Mouse (Mus musculus): ENCODE results near the gene Arl5b. TPM values are rescaled to one million over a fixed set of nuclear protein-coding genes. Genes with fewer than 3 reads are reported as not detected.

Arl5b gene
- polyA plus RNA-seq (2015; fragmentation: Nextera tagmentation; extraction: Ambion mirVana), result 24.4 and 26.2 TPM in 2 replicates

- H3K27ac ChIP-seq, result peak within 1 kb of the TSS; percentile 69; the same call in 1 of the 2 replicates
- no peaks in the 10 kb centered on the region for H3K36me3 ChIP-seq
- H3K4me1 ChIP-seq, result peaks cover 5% of the 10 kb centered on the region; the same call in 1 of the 2 replicates
- no peaks in the 10 kb centered on the region for H3K27me3 ChIP-seq (replicated peaks)
- 8% methylated on average over 20 of the region's 20 CpGs for WGBS
- H3K9ac ChIP-seq, result peak within 1 kb of the TSS; percentile 33
- H3K9me3 ChIP-seq, result no peaks in the 10 kb centered on the region
- peak within 1 kb of the TSS; percentile 59 for H3K4me2 ChIP-seq
- peak; percentile 98 for ATAC-seq (ENCODE audit: insufficient read depth, low FRiP score, low read depth)
- peak within 1 kb of the TSS; percentile 71 for H3K4me3 ChIP-seq (replicated peaks)
Observed at GRCm38 (mm10) chr2:15049117-15049873, at the start of gene Arl5b. Gene Arl5b (plus strand): TSS chr2:15049395.

- H3K4me1 ChIP-seq, result no peaks in the 10 kb centered on the region
- H3K27ac ChIP-seq, result no peak overlapping the region
- no peak overlapping the region for H3K9ac ChIP-seq
- H3K4me3 ChIP-seq (replicated peaks), result no peak overlapping the region
- no peak overlapping the region for H3K4me2 ChIP-seq
- no peaks in the 10 kb centered on the region for H3K27me3 ChIP-seq (replicated peaks)
- no peaks in the 10 kb centered on the region for H3K9me3 ChIP-seq
- ATAC-seq (ENCODE audit: insufficient read depth, low FRiP score, low read depth), result no peak
- no peaks in the 10 kb centered on the region; the same call in 1 of the 2 replicates for H3K36me3 ChIP-seq
- WGBS, result 85% methylated on average over 3 of the region's 3 CpGs
Observed at GRCm38 (mm10) chr2:15007531-15007930, 41.7 kb upstream of the Arl5b start.

DNA sequence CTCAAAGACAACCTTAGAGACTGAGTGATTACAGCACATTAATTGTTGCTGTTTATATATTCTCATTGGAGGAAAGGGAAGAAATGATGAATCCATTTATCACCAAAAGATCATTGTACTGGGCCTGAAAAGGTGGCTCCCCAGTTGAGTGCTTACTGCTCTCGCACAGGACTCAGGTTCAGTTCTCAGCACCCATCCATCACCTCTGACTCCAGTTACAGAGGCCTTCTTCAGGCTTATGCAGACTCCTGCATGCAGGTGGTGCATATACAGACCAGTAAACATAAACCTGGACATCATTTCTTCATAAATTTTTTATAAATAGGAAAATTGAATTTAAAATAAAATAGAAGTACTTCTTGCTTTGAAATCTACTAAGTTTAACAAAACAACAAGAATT is 41.1 kb upstream of the Arl5b start:
- no peaks in the 10 kb centered on the region; the same call in 1 of the 2 replicates for H3K36me3 ChIP-seq
- H3K4me2 ChIP-seq, result no peak overlapping the region
- no peaks in the 10 kb centered on the region for H3K27me3 ChIP-seq (replicated peaks)
- no peaks in the 10 kb centered on the region for H3K9me3 ChIP-seq
- no peak for ATAC-seq (ENCODE audit: insufficient read depth, low FRiP score, low read depth)
- no peak overlapping the region for H3K27ac ChIP-seq
- no peak overlapping the region for H3K4me3 ChIP-seq (replicated peaks)
- WGBS, result 68% methylated on average over 1 of the region's 1 CpGs
- H3K4me1 ChIP-seq, result no peaks in the 10 kb centered on the region
- H3K9ac ChIP-seq, result no peak overlapping the region

DNA sequence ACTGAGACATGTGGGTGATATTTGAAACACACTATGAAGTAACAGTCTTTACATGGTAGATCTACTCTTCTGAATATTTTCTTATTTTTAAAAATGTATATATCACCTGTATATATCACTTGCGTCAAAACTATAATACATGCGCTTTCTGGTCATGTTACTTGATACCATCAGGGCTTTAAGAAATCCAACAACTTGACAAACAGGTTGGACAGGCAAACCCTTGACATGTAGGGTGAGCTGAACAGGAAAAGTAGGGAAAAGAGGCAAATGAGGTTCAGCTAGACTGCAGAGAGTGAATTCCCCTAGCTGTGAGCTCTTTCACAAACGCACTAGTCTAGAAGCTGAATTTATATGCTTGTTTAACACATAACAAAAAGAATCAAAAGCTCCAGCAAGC is 22.4 kb upstream of the Arl5b start:
- Histone ChIP-seq H3K27ac (no peak overlapping the region), H3K9me3 (no peaks in the 10 kb centered on the region), H3K4me2 (no peak overlapping the region), H3K4me3 (replicated peaks) (no peak overlapping the region), H3K36me3 (0 out of 2 replicates have a peak, but pooled peaks cover 2% of the 10 kb centered on the region), H3K4me1 (no peaks in the 10 kb centered on the region), H3K27me3 (replicated peaks) (no peaks in the 10 kb centered on the region), H3K9ac (no peak overlapping the region)
- ATAC-seq (ENCODE audit: insufficient read depth, low FRiP score, low read depth), result no peak
- WGBS, result 82% methylated on average over 3 of the region's 3 CpGs

DNA sequence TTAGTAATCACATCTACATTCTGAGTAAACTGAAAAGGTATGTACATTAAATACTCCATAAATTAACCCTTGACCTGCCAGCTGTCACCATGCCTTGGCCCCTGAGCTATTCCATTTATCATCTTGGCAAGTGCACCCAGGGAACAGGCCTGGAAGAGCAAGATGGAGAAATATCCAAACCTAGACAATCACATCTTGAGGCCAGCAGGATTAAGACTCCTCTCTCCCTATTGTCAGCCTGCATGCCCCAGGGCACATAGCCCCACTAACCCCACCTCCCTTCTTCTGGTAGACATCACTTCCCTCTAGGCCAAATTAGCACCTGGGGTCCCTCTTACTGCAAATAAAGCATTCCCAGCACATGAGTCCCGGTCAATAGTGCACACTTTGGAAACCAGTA is 21.4 kb upstream of the Arl5b start:
- 68% methylated on average over 1 of the region's 1 CpGs for WGBS
- H3K4me1 ChIP-seq, result no peaks in the 10 kb centered on the region
- H3K4me3 ChIP-seq (replicated peaks), result no peak overlapping the region
- no peak overlapping the region for H3K9ac ChIP-seq
- H3K27ac ChIP-seq, result no peak overlapping the region
- H3K9me3 ChIP-seq, result no peaks in the 10 kb centered on the region
- ATAC-seq (ENCODE audit: insufficient read depth, low FRiP score, low read depth), result no peak
- 0 out of 2 replicates have a peak, but pooled peaks cover 2% of the 10 kb centered on the region for H3K36me3 ChIP-seq
- H3K4me2 ChIP-seq, result no peak overlapping the region
- H3K27me3 ChIP-seq (replicated peaks), result no peaks in the 10 kb centered on the region

GRCm38 (mm10) chr2:15038705-15039104 is 10.5 kb upstream of the Arl5b start:
- no peak for ATAC-seq (ENCODE audit: insufficient read depth, low FRiP score, low read depth)

GRCm38 (mm10) chr2:15040326-15040725 is 8.9 kb upstream of the Arl5b start:
- Histone ChIP-seq H3K9me3 (no peaks in the 10 kb centered on the region), H3K9ac (no peak overlapping the region), H3K27ac (no peak overlapping the region), H3K27me3 (replicated peaks) (no peaks in the 10 kb centered on the region), H3K4me3 (replicated peaks) (no peak overlapping the region), H3K4me1 (no peaks in the 10 kb centered on the region), H3K4me2 (no peak overlapping the region), H3K36me3 (no peaks in the 10 kb centered on the region)
- no peak for ATAC-seq (ENCODE audit: insufficient read depth, low FRiP score, low read depth)
- WGBS, result 55% methylated on average over 5 of the region's 5 CpGs

More at GRCm38 (mm10) chr2:15038705-15039104, 10.5 kb upstream of the Arl5b start:
- Histone ChIP-seq H3K9me3 (no peaks in the 10 kb centered on the region), H3K27ac (no peak overlapping the region), H3K36me3 (no peaks in the 10 kb centered on the region), H3K27me3 (replicated peaks) (no peaks in the 10 kb centered on the region), H3K4me3 (replicated peaks) (no peak overlapping the region), H3K4me2 (no peak overlapping the region), H3K9ac (no peak overlapping the region), H3K4me1 (no peaks in the 10 kb centered on the region)
- WGBS, result 81% methylated on average over 6 of the region's 6 CpGs

DNA sequence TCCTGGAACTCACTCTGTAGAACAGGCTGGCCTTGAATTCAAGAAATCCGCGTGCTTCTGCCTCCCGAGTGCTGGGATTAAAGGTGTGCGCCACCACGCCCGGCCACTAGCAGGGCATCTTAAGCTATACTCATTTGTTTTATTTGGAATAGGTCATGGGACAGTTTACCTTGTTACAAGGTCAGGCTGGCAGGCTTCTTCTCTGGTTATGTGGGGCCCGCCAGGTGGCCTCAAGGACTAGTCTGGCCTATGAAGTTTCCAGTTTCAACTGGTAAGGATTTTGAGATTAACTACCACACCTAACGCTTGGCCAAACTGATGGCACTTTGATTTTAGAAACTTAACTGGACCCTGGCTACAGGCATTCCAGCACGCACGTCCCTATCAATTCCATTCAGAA is 5.3 kb downstream of the Arl5b start:
- WGBS, result 16% methylated on average over 10 of the region's 10 CpGs
- no peaks in the 10 kb centered on the region for H3K27me3 ChIP-seq (replicated peaks)
- H3K36me3 ChIP-seq, result no peaks in the 10 kb centered on the region
- no peaks in the 10 kb centered on the region for H3K9me3 ChIP-seq
- peak overlapping the region; percentile 91 for H3K27ac ChIP-seq
- peak overlapping the region; percentile 74 for H3K4me2 ChIP-seq
- ATAC-seq (ENCODE audit: insufficient read depth, low FRiP score, low read depth), result peak; percentile 3
- H3K4me3 ChIP-seq (replicated peaks), result peak overlapping the region; percentile 79
- 0 out of 2 replicates have a peak, but pooled peaks cover 7% of the 10 kb centered on the region for H3K4me1 ChIP-seq
- peak overlapping the region; percentile 46 for H3K9ac ChIP-seq

DNA sequence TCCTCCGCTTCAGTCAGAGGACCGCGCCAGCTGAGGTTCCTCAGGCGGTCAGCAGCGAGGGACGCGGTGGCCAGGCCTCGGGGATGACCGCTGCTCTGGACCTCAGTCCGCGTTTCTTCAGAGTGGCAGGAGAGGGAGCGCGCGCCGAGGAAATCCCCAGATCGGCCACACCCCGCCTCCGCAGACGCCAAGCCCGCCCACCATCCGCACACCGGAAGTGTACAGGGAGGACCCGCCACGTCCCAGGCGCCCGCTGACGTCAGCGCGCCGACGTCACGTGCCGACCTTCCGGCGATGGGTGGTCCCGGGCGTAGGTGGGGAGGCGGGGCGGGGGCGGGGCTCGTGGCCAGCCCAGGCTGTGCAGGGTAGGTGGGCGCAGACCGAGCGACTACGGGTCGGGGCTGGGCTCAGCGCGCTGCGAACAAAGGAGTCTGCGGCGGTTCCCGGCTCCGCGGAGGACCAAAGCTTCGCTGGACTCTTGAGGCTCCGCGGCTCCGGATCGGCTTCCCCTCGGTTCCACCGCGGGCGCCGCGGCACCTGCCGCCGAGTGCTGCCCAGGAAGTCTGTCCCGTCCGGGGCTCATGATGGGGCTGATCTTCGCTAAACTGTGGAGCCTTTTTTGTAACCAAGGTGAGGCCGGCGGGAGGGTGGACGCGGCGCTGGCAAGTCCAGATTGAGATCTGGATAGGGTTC is 5.9 kb downstream of the Arl5b start, which contains the start of gene Nsun6:
Gene Nsun6, minus strand, starts transcription at position 125 of the 693 bp plus-strand sequence.
- WGBS, result under 1% methylated on average over 71 of the region's 75 CpGs
- ATAC-seq (ENCODE audit: insufficient read depth, low FRiP score, low read depth), result peak; percentile 99
- no peaks in the 10 kb centered on the region for H3K9me3 ChIP-seq
- H3K27me3 ChIP-seq (replicated peaks), result no peaks in the 10 kb centered on the region
- H3K27ac ChIP-seq, result peak within 1 kb of the TSS; percentile 92
- peak within 1 kb of the TSS; percentile 79 for H3K4me3 ChIP-seq (replicated peaks)
- H3K36me3 ChIP-seq, result no peaks in the 10 kb centered on the region
- H3K9ac ChIP-seq, result peak within 1 kb of the TSS; percentile 89
- 0 out of 2 replicates have a peak, but pooled peaks cover 7% of the 10 kb centered on the region for H3K4me1 ChIP-seq
- H3K4me2 ChIP-seq, result peak within 1 kb of the TSS; percentile 74

GRCm38 (mm10) chr2:15055741-15056151 is 6.6 kb downstream of the Arl5b start:
- H3K27me3 ChIP-seq (replicated peaks), result no peaks in the 10 kb centered on the region
- no peaks in the 10 kb centered on the region for H3K36me3 ChIP-seq
- WGBS, result under 1% methylated on average over 15 of the region's 15 CpGs
- ATAC-seq (ENCODE audit: insufficient read depth, low FRiP score, low read depth), result no peak
- no peaks in the 10 kb centered on the region for H3K9me3 ChIP-seq
- peak overlapping the region; percentile 92 for H3K27ac ChIP-seq
- H3K4me3 ChIP-seq (replicated peaks), result peak overlapping the region; percentile 79
- H3K4me2 ChIP-seq, result peak overlapping the region; percentile 56
- 0 out of 2 replicates have a peak, but pooled peaks cover 7% of the 10 kb centered on the region for H3K4me1 ChIP-seq
- peak overlapping the region; percentile 89 for H3K9ac ChIP-seq

DNA sequence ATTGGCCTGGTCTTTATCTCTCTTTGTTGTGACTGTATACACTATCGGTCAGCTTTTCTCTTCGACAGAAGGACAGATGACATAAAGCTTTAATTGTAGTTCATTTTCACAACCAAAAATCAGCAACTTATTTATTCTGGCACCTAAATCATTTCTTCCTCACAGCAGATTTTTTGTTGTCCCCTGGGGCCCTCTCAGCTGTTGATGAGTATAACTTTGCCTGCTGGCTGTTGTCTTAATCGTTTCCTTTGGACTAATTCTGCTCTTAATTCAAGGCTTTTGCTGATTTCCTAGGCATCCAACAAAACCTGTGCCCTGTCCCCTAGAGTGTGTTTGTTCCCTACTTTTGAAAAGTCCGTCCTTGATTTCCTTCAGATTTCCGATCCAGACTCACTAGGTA is 9.0 kb downstream of the Arl5b start:
- H3K9ac ChIP-seq, result no peak overlapping the region
- no peak for ATAC-seq (ENCODE audit: insufficient read depth, low FRiP score, low read depth)
- H3K36me3 ChIP-seq, result no peaks in the 10 kb centered on the region
- no peaks in the 10 kb centered on the region for H3K27me3 ChIP-seq (replicated peaks)
- H3K4me3 ChIP-seq (replicated peaks), result no peak overlapping the region
- no peaks in the 10 kb centered on the region for H3K9me3 ChIP-seq
- H3K4me1 ChIP-seq, result 0 out of 2 replicates have a peak, but pooled peaks cover 7% of the 10 kb centered on the region
- H3K4me2 ChIP-seq, result no peak overlapping the region
- 80% methylated on average over 5 of the region's 5 CpGs for WGBS
- H3K27ac ChIP-seq, result no peak overlapping the region

- Histone ChIP-seq H3K36me3 (no peaks in the 10 kb centered on the region), H3K9ac (no peak overlapping the region), H3K4me2 (no peak overlapping the region), H3K4me1 (0 out of 2 replicates have a peak, but pooled peaks cover 3% of the 10 kb centered on the region), H3K4me3 (replicated peaks) (no peak overlapping the region), H3K27ac (no peak overlapping the region), H3K9me3 (no peaks in the 10 kb centered on the region), H3K27me3 (replicated peaks) (no peaks in the 10 kb centered on the region)
- WGBS, result 70% methylated on average over 3 of the region's 3 CpGs
- ATAC-seq (ENCODE audit: insufficient read depth, low FRiP score, low read depth), result no peak
Observed at GRCm38 (mm10) chr2:15060856-15061255, 11.7 kb downstream of the Arl5b start.

Measured in stomach, embryonic 15.5 days (tissue).